Mouse (Mus musculus) heart, embryonic 13.5 days (tissue): ENCODE measurements around the gene Ppox. TPM values are rescaled to one million over a fixed set of nuclear protein-coding genes. Genes with fewer than 3 reads are reported as not detected.

Source experiments
- ATAC-seq: fragments of 200-750 bp; cut with Nextera tagmentation; 2 replicates; pipeline ENCODE4 v1.8.0; 2017; ENCODE audit warnings: moderate TSS enrichment; ENCODE audit not compliant: insufficient number of reproducible peaks, low FRiP score, low TSS enrichment; ENCODE audit errors: extremely low read depth
- H3K27ac ChIP-seq: fragments of 300-500 bp; sonication (generic); replicated peaks from 2 replicates; pipeline ENCODE4 v1.5.1; 2015; ENCODE audit warnings: moderate library complexity, mild to moderate bottlenecking, inconsistent platforms
- H3K27me3 ChIP-seq: fragments of 300-500 bp; sonication (generic); replicated peaks from 2 replicates; pipeline ENCODE4 v1.6.1; 2015; ENCODE audit warnings: mild to moderate bottlenecking, inconsistent platforms
- H3K36me3 ChIP-seq: fragments of 300-500 bp; sonication (generic); 2 replicates; pipeline ENCODE4 v1.6.1; 2015; ENCODE audit warnings: mild to moderate bottlenecking, inconsistent platforms
- H3K4me1 ChIP-seq: fragments of 300-500 bp; sonication (generic); 2 replicates; pipeline ENCODE4 v1.6.1; 2015; ENCODE audit warnings: inconsistent platforms
- H3K4me2 ChIP-seq: fragments of 300-500 bp; sonication (generic); 2 replicates; pipeline ENCODE4 v1.6.1; 2015; ENCODE audit warnings: inconsistent platforms, mild to moderate bottlenecking, moderate library complexity
- H3K4me3 ChIP-seq: fragments of 300-500 bp; sonication (generic); 2 replicates; pipeline ENCODE4 v1.5.1; 2015; ENCODE audit warnings: moderate library complexity, mild to moderate bottlenecking, inconsistent platforms
- H3K9ac ChIP-seq: fragments of 300-500 bp; sonication (generic); 2 replicates; pipeline ENCODE4 v1.6.1; 2015; ENCODE audit warnings: inconsistent platforms, mild to moderate bottlenecking, moderate library complexity
- H3K9me3 ChIP-seq: fragments of 300-500 bp; sonication (generic); 2 replicates; pipeline ENCODE4 v1.6.1; 2016; ENCODE audit warnings: inconsistent platforms
- WGBS: fragments of 180-500 bp; shearing (Covaris S2); methylation state at CpG from one replicate; pipeline ENCODE4 v1.1.7; 2015; ENCODE audit warnings: mixed read lengths; 5-methylcytosine and 5-hydroxymethylcytosine counted together
- polyA plus RNA-seq: library from polyadenylated mRNA; unstranded; fragments of >200 nt; fragmentation: Nextera tagmentation; extraction: Ambion mirVana; gene quantifications from 2 replicates; pipeline ENCODE4 v1.2.1, GENCODE M21; 2015

The Ppox gene
- polyA plus RNA-seq, 1 experiment from 2014 or later = 36.1 TPM

GRCm38 (mm10) chr1:171285096-171285892 lies 4.3 kb upstream of the Ppox start:
- Histone ChIP-seq H3K9me3 (no peaks in the 10 kb centered on the region), H3K27ac (no peak overlapping the region), H3K4me2 (no peak overlapping the region), H3K4me3 (no peak overlapping the region), H3K36me3 (peaks cover 66% of the 10 kb centered on the region), H3K9ac (peak overlapping the region; percentile 28; the same call in 1 of the 2 replicates), H3K27me3 (no peaks in the 10 kb centered on the region), H3K4me1 (peaks cover 44% of the 10 kb centered on the region)
- ATAC-seq = no peak
- WGBS = 82% methylated on average over 20 of the region's 20 CpGs

- Histone ChIP-seq H3K27me3 (no peaks in the 10 kb centered on the region), H3K9me3 (no peaks in the 10 kb centered on the region), H3K4me1 (peaks cover 52% of the 10 kb centered on the region), H3K36me3 (peaks cover 59% of the 10 kb centered on the region), H3K4me2 (no peak overlapping the region), H3K4me3 (no peak overlapping the region), H3K27ac (no peak overlapping the region), H3K9ac (peak overlapping the region; percentile 6; the same call in 1 of the 2 replicates)
- no peak for ATAC-seq
- whole genome bisulfite sequencing = 91% methylated on average over 15 of the region's 15 CpGs
These were observed 3.5 kb upstream of the Ppox start for GRCm38 (mm10) chr1:171284491-171284890.

GRCm38 (mm10) chr1:171283188-171284160 lies 2.5 kb upstream of the Ppox start:
- Histone ChIP-seq H3K4me1 (peaks cover 54% of the 10 kb centered on the region), H3K9me3 (no peaks in the 10 kb centered on the region), H3K36me3 (peaks cover 59% of the 10 kb centered on the region), H3K4me2 (no peak overlapping the region), H3K27me3 (no peaks in the 10 kb centered on the region), H3K9ac (no peak overlapping the region; the same call in 1 of the 2 replicates), H3K4me3 (no peak overlapping the region), H3K27ac (no peak overlapping the region)
- no peak for ATAC-seq
- 91% methylated on average over 18 of the region's 18 CpGs for WGBS

GRCm38 (mm10) chr1:171282086-171282805 lies 1.3 kb upstream of the Ppox start:
- peaks cover 70% of the 10 kb centered on the region for H3K36me3 ChIP-seq

GRCm38 (mm10) chr1:171281528-171281923 lies 540 bp upstream of the Ppox start:
- no peak for ATAC-seq
- Histone ChIP-seq H3K27ac (peak overlapping the region; percentile 94), H3K9me3 (no peaks in the 10 kb centered on the region), H3K4me1 (peaks cover 42% of the 10 kb centered on the region), H3K4me3 (peak overlapping the region; percentile 70), H3K4me2 (peak overlapping the region; percentile 83), H3K27me3 (no peaks in the 10 kb centered on the region), H3K36me3 (peaks cover 76% of the 10 kb centered on the region), H3K9ac (peak overlapping the region; percentile 86)
- WGBS = under 1% methylated on average over 10 of the region's 10 CpGs

More at GRCm38 (mm10) chr1:171282086-171282805, 1.3 kb upstream of the Ppox start:
- H3K27ac ChIP-seq = 0 out of 2 replicates have a peak overlapping the region, but pooled peaks have one; percentile 94
- no peaks in the 10 kb centered on the region for H3K9me3 ChIP-seq
- H3K4me2 ChIP-seq = peak overlapping the region; percentile 83
- ATAC-seq = no peak
- H3K9ac ChIP-seq = peak overlapping the region; percentile 86
- H3K27me3 ChIP-seq = no peaks in the 10 kb centered on the region
- H3K4me1 ChIP-seq = peaks cover 49% of the 10 kb centered on the region
- H3K4me3 ChIP-seq = peak overlapping the region; percentile 70
- 67% methylated on average over 18 of the region's 18 CpGs for WGBS

GRCm38 (mm10) chr1:171280250-171280915 lies 603 bp downstream of the Ppox start:
- WGBS = 1% methylated on average over 25 of the region's 25 CpGs
- H3K4me2 ChIP-seq = peak overlapping the region; percentile 83
- H3K9ac ChIP-seq = peak overlapping the region; percentile 92
- H3K27ac ChIP-seq = peak overlapping the region; percentile 94
- peak overlapping the region; percentile 70 for H3K4me3 ChIP-seq
- H3K36me3 ChIP-seq = peaks cover 76% of the 10 kb centered on the region
- H3K4me1 ChIP-seq = peaks cover 31% of the 10 kb centered on the region
- H3K27me3 ChIP-seq = no peaks in the 10 kb centered on the region
- no peaks in the 10 kb centered on the region for H3K9me3 ChIP-seq
- ATAC-seq = no peak

GRCm38 (mm10) chr1:171279721-171280120 lies 1.3 kb downstream of the Ppox start:
- H3K36me3 ChIP-seq = peaks cover 76% of the 10 kb centered on the region
- 57% methylated on average over 5 of the region's 5 CpGs for WGBS
- ATAC-seq = no peak
- peaks cover 28% of the 10 kb centered on the region for H3K4me1 ChIP-seq
- no peaks in the 10 kb centered on the region for H3K9me3 ChIP-seq
- H3K27ac ChIP-seq = peak overlapping the region; percentile 94; the same call in 1 of the 2 replicates
- no peaks in the 10 kb centered on the region for H3K27me3 ChIP-seq
- peak overlapping the region; percentile 83 for H3K4me2 ChIP-seq
- peak overlapping the region; percentile 70 for H3K4me3 ChIP-seq
- H3K9ac ChIP-seq = peak overlapping the region; percentile 92

DNA sequence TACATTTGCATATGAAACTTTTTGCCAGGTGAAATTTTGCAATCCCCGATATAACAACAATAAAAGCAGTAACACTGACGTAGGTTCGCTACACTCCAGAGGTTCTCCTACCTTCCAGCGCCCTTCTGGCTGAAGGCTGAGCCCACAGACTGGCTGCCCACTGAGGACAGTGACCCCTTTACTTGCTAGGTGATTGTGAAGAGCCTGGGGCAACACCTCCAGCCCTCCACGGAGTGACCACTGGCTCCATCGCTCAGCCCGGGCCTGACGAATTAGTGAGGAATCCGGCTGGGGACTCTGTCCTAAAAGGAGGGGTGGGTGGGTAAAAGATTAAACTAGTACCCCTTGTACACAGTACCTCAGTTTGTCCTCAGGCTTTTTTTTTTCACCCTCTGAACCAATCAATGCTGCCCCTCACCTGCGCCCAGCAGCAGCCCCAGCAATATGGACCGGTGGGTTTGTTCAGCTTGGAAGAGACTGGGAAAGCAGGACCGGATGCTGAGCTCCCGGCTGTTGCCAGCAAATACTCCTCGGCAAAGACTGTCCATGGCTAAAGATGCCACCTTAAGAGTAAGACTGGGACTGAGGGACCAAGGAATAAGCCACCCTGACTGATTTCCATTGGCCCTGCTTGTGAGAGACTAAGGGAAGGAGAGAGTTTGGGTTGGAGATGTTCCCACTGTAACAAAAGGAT lies 1.8 kb downstream of the Ppox start:
- peak overlapping the region; percentile 70 for H3K4me3 ChIP-seq
- WGBS = 79% methylated on average over 14 of the region's 14 CpGs
- ATAC-seq = no peak
- no peak overlapping the region for H3K27ac ChIP-seq
- H3K27me3 ChIP-seq = no peaks in the 10 kb centered on the region
- peak overlapping the region; percentile 83 for H3K4me2 ChIP-seq
- H3K36me3 ChIP-seq = peaks cover 76% of the 10 kb centered on the region
- peak overlapping the region; percentile 92 for H3K9ac ChIP-seq
- peaks cover 28% of the 10 kb centered on the region for H3K4me1 ChIP-seq
- H3K9me3 ChIP-seq = no peaks in the 10 kb centered on the region

DNA sequence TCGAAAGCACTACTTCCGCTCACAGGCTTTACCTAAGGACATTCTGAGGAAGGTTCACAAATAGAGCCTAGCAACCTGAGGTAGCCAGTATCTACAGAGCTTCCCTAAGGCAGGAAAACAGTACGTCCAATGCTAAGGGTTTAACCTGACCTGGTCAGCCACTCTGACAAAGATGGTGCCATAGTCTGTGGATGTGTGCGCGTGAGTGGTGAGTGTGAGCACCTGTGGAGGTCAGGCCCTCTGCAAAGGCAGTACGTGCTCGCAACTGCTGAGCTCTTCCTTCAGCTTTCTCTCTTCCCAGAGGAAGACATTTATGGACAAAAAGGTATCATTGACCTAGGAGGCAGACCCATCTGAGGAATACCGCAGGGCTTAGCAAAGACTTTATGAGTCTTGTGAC lies 2.5 kb downstream of the Ppox start:
- H3K36me3 ChIP-seq = peaks cover 76% of the 10 kb centered on the region
- peaks cover 28% of the 10 kb centered on the region for H3K4me1 ChIP-seq
- H3K9me3 ChIP-seq = no peaks in the 10 kb centered on the region
- H3K27me3 ChIP-seq = no peaks in the 10 kb centered on the region
- no peak overlapping the region for H3K27ac ChIP-seq
- H3K4me3 ChIP-seq = peak overlapping the region; percentile 3; the same call in 1 of the 2 replicates
- no peak for ATAC-seq
- WGBS = 90% methylated on average over 8 of the region's 8 CpGs
- H3K4me2 ChIP-seq = peak overlapping the region; percentile 83; the same call in 1 of the 2 replicates
- H3K9ac ChIP-seq = no peak overlapping the region

GRCm38 (mm10) chr1:171277736-171278135 lies 3.2 kb downstream of the Ppox start:
- H3K27ac ChIP-seq = no peak overlapping the region
- peak overlapping the region; percentile 83; the same call in 1 of the 2 replicates for H3K4me2 ChIP-seq
- ATAC-seq = no peak
- no peak overlapping the region for H3K4me3 ChIP-seq
- no peak overlapping the region for H3K9ac ChIP-seq
- peaks cover 76% of the 10 kb centered on the region for H3K36me3 ChIP-seq
- no peaks in the 10 kb centered on the region for H3K9me3 ChIP-seq
- H3K4me1 ChIP-seq = peaks cover 28% of the 10 kb centered on the region
- no peaks in the 10 kb centered on the region for H3K27me3 ChIP-seq
- WGBS = 90% methylated on average over 10 of the region's 10 CpGs
